Mouse (Mus musculus) kidney, embryonic 15.5 days (tissue): ENCODE measurements around the gene Agbl1. TPM values are rescaled to one million over a fixed set of nuclear protein-coding genes. Genes with fewer than 3 reads are reported as not detected.
A peak's percentile ranks its signal among the peaks of the same experiment; 100 is the strongest.

ENCODE experiments used
- ATAC-seq: fragments of 200-750 bp; cut with Nextera tagmentation; replicated peaks from 2 replicates; pipeline ENCODE4 v1.8.0; 2017; ENCODE audit warnings: moderate TSS enrichment; ENCODE audit not compliant: low FRiP score
- H3K27ac ChIP-seq: fragments of 300-500 bp; sonication (generic); 2 replicates; pipeline ENCODE4 v1.5.1; 2015; ENCODE audit warnings: mild to moderate bottlenecking, inconsistent platforms
- H3K27me3 ChIP-seq: fragments of 300-500 bp; sonication (generic); 2 replicates; pipeline ENCODE4 v1.6.1; 2015; ENCODE audit warnings: inconsistent platforms
- H3K36me3 ChIP-seq: fragments of 300-500 bp; sonication (generic); 2 replicates; pipeline ENCODE4 v1.6.1; 2015; ENCODE audit warnings: inconsistent platforms
- H3K4me1 ChIP-seq: fragments of 300-500 bp; sonication (generic); 2 replicates; pipeline ENCODE4 v1.6.1; 2015; ENCODE audit warnings: inconsistent platforms
- H3K4me2 ChIP-seq: fragments of 300-500 bp; sonication (generic); 2 replicates; pipeline ENCODE4 v1.6.1; 2015; ENCODE audit warnings: moderate library complexity, mild to moderate bottlenecking, inconsistent platforms
- H3K4me3 ChIP-seq: fragments of 300-500 bp; sonication (generic); replicated peaks from 2 replicates; pipeline ENCODE4 v1.5.1; 2015; ENCODE audit warnings: mild to moderate bottlenecking, inconsistent platforms
- H3K9ac ChIP-seq: fragments of 300-500 bp; sonication (generic); 2 replicates; pipeline ENCODE4 v1.6.1; 2015; ENCODE audit warnings: mild to moderate bottlenecking, inconsistent platforms
- H3K9me3 ChIP-seq: fragments of 300-500 bp; sonication (generic); replicated peaks from 2 replicates; pipeline ENCODE4 v1.6.1; 2016; ENCODE audit warnings: inconsistent platforms
- WGBS: fragments of 180-500 bp; shearing (Covaris S2); methylation state at CpG from one replicate; pipeline ENCODE4 v1.1.7; 2015; ENCODE audit warnings: mixed read lengths; 5-methylcytosine and 5-hydroxymethylcytosine counted together
- polyA plus RNA-seq: library from polyadenylated mRNA; unstranded; fragments of >200 nt; fragmentation: Nextera tagmentation; extraction: Ambion mirVana; gene quantifications from 2 replicates; pipeline ENCODE4 v1.2.1, GENCODE M21; 2015

Gene Agbl1
- polyA plus RNA-seq, 1 experiment from 2014 or later, result 0.09 TPM

DNA sequence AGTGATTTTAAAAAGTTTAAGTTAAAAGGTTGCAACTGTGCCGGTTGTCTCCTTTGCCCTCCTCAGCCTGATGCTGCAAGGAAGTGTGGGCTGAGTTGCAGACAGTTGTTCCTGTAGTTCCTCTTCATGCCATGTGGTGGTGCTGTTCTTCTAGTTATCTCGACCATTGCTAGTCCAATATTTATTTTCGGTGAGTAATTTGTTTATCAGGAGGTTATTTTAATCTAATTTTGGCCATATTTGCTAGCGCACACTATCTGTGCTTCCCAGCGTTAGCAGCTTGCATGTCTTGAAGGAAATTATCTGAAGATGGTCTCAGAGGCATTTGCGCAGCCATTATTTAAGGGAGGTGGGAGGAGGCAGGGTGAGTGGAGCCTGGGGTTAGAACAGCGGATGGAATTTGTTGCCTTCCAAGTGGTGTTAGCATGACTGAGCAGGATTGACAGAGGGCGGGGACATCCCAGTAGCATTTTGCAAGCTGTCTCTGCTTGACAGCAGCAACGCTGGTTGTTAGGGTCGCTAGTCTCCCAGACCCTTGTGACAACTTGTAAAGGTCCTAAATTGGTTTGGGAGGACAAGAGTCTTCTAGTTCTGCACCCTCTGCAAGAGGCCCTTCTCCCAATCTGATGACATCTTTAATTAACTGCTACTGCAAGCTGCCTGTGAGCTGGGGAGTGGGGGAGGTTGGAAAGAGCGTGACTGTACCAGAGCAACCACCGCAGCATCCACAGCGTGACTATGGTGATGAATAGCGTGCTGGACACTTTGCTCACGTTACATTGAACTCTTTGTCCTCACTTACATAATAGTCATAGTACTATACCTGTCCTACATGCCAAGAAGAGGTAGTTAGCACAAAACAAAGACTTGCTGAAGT is 163.5 kb downstream of the Agbl1 start:
- H3K27me3 ChIP-seq, result no peaks in the 10 kb centered on the region
- 8% methylated on average over 15 of the region's 15 CpGs for WGBS
- ATAC-seq, result peak; percentile 88
- H3K36me3 ChIP-seq, result no peaks in the 10 kb centered on the region
- peak overlapping the region; percentile 70 for H3K4me2 ChIP-seq
- no peaks in the 10 kb centered on the region for H3K9me3 ChIP-seq
- H3K4me1 ChIP-seq, result peaks cover 12% of the 10 kb centered on the region
- peak overlapping the region; percentile 40 for H3K4me3 ChIP-seq
- no peak overlapping the region for H3K9ac ChIP-seq
- no peak overlapping the region for H3K27ac ChIP-seq

DNA sequence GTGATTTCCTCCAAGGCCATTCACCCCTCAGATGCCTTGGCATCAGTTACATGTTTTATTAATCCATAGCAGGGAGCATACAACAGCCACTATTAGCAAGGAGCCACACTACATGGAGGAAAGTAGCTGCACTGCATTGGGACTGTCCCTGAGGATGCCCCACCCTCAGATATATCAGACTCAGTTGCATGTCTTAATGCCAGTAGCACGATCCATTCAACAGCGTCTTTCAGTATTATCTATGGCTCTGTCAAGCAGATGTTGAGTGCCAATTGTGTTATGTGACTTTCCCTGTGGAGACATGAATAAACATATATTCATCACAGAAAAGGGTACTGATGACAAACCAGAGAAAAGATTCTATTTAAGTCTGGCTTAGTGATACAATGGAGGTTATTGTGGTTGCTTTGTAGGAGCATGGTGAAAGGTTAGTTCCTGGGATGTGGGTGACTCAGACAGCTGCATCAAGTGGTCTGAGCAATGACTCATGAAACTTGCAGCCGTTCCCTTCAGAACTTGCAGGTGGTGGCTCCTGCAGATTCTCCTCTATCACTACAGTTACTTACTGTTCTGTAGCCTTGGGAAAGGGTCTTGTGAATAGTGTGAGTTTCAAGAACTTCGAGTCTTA is 178.4 kb downstream of the Agbl1 start:
- 80% methylated on average over 4 of the region's 4 CpGs for WGBS

DNA sequence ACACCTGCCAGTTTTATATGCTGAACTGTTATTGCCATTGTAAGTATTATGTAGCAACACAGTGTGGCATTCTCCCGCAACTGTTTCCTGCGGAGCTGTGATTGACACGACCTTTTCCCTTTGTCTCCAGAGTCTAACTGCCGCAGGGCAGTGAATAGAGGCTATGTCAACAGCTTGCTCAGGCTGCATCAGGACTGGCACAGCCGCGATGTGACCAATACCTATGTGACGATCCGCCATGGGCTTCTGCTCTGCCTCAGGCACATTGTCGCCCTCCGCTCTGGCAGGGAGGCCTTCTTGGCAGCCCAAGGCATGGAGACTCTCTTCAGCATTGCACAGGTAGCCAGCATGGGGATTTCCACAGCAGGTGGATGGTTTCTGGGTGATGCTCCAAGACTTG is 179.3 kb downstream of the Agbl1 start:
- Histone ChIP-seq H3K27ac (no peak overlapping the region), H3K4me3 (no peak overlapping the region), H3K27me3 (no peaks in the 10 kb centered on the region), H3K4me1 (no peaks in the 10 kb centered on the region), H3K36me3 (no peaks in the 10 kb centered on the region), H3K4me2 (no peak overlapping the region), H3K9me3 (no peaks in the 10 kb centered on the region), H3K9ac (no peak overlapping the region)
- no peak for ATAC-seq
- 84% methylated on average over 10 of the region's 10 CpGs for WGBS

More for the DNA sequence above, 178.4 kb downstream of the Agbl1 start:
- no peak overlapping the region for H3K27ac ChIP-seq
- no peak for ATAC-seq
- H3K4me2 ChIP-seq, result no peak overlapping the region
- H3K27me3 ChIP-seq, result no peaks in the 10 kb centered on the region
- no peak overlapping the region for H3K4me3 ChIP-seq
- H3K9ac ChIP-seq, result no peak overlapping the region
- no peaks in the 10 kb centered on the region for H3K36me3 ChIP-seq
- H3K4me1 ChIP-seq, result no peaks in the 10 kb centered on the region
- no peaks in the 10 kb centered on the region for H3K9me3 ChIP-seq

DNA sequence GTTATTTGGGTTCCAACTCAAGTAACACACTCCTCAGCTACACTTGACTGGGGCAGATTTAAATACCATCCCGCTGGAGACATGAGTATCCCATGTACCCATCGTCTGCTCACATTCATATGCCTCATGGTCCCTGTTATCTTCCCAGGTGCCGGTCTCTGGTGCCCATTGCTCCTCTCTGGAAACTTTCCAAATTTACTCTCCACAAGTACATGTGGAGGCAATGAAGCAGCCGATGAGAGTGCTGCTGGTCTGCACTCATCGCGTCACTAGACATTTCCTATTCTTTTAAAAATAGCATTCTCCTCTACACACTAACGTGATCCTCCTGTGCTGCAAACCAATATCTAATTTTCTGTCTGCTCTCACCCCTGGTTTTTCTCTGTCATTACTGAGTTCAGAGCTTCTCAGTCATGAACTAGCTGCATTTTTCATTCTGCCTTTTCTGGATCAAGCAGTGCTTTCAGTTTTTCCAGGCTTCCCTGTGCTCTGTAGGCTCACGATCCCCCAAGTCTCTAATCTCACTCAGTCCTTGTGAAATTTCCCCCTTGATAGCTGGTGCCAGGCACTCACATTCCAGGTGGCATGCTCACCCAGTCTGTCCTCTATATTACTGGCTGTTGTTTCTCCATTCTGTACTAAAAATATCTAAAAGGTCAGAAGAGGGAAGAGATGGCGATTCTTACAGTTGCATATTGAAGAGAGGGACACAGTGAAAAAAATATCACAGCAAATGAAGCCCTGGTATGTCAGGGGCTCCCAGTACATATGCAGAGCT is 180.9 kb downstream of the Agbl1 start:
- no peaks in the 10 kb centered on the region for H3K27me3 ChIP-seq
- no peaks in the 10 kb centered on the region for H3K4me1 ChIP-seq
- H3K9ac ChIP-seq, result no peak overlapping the region
- no peaks in the 10 kb centered on the region for H3K36me3 ChIP-seq
- no peak for ATAC-seq
- no peak overlapping the region for H3K4me2 ChIP-seq
- no peaks in the 10 kb centered on the region for H3K9me3 ChIP-seq
- H3K4me3 ChIP-seq, result no peak overlapping the region
- 78% methylated on average over 9 of the region's 9 CpGs for WGBS
- no peak overlapping the region for H3K27ac ChIP-seq

DNA sequence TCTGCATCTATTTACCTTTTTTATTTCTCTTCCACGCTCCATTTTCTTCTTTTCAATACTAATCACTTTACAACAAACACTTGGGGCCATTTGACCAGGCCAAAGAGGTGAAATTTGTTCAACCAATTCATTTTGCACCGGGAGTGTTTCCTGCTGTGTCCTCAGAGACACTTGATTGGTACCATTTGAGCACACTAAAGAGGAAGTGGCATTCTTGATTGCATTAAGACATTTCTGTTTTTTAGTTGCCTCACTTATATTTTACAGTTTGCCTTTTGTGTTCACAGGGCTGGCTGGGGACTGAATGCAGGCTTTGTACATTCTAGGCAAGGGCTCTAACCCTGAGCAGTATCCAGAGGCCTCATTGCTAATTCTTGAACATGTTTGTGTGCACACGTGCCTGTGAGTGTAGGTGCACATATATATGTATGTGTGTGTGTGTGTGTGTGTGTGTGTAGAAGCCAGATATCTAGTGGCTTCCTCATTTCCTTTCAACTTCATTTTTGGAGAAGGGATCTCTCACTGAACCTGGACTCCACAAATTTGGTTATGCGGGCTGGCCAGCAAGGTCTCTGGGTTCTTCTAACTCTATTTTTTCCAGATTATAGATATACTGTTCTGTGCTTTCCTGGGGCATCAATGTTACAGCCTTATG is 182.4 kb downstream of the Agbl1 start:
- ATAC-seq, result no peak
- no peaks in the 10 kb centered on the region for H3K4me1 ChIP-seq
- H3K27ac ChIP-seq, result no peak overlapping the region
- H3K4me2 ChIP-seq, result no peak overlapping the region
- H3K9me3 ChIP-seq, result no peaks in the 10 kb centered on the region
- no peaks in the 10 kb centered on the region for H3K36me3 ChIP-seq
- WGBS, result 68% methylated on average over 4 of the region's 4 CpGs
- H3K27me3 ChIP-seq, result no peaks in the 10 kb centered on the region
- no peak overlapping the region for H3K4me3 ChIP-seq
- no peak overlapping the region for H3K9ac ChIP-seq

DNA sequence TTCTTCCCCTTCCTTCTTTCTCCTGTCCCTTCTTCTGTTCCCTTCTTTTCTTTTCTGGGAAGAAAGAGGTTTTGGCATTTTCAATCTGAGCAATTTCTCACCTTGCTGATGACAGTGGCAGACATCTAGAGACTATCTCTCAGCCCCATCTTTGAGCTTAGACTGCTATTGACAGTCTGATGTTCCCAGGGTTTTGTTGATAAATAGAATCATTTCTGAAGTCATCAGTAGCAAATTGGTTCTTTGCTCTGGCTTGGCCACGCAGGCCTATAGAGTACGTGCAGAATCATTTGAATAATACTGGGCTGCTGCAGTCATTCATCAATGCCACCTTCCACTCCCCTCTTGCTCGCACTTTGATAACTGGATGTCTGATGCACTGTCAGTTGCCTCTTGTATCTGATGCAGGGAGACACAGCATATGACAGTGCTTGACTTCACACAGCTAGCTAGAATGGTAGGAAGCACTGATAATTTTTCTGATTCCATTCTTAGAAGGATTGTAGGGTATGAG is 186.5 kb downstream of the Agbl1 start:
- WGBS, result 73% methylated on average over 3 of the region's 3 CpGs
- ATAC-seq, result no peak
- no peaks in the 10 kb centered on the region for H3K4me1 ChIP-seq

DNA sequence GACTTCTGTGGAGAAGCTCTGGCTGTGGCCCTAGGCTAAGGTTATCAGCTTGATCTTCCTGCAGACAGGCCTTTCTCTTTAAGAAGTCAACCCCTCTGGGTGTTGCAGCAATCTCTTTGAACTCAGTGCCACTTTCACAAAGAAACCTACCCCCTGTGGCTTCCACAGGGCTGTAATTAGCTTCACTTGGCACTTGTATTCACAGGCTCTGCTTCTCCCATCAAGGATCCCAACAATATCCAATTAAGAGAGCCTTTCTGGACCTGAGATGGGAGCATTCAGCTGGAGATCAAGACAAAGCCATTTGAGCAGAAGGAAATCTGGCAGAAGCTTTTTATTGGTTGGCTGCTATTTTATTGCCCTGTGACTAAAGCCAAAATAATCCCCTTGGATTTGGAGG is 208.9 kb downstream of the Agbl1 start:
- Histone ChIP-seq H3K4me1 (no peaks in the 10 kb centered on the region), H3K9me3 (no peaks in the 10 kb centered on the region), H3K27ac (no peak overlapping the region), H3K4me2 (no peak overlapping the region), H3K36me3 (no peaks in the 10 kb centered on the region), H3K4me3 (no peak overlapping the region), H3K9ac (no peak overlapping the region), H3K27me3 (no peaks in the 10 kb centered on the region)
- no peak for ATAC-seq

More for the DNA sequence above, 186.5 kb downstream of the Agbl1 start:
- Histone ChIP-seq H3K27ac (no peak overlapping the region), H3K36me3 (no peaks in the 10 kb centered on the region), H3K9ac (no peak overlapping the region), H3K4me2 (no peak overlapping the region), H3K27me3 (no peaks in the 10 kb centered on the region), H3K9me3 (no peaks in the 10 kb centered on the region), H3K4me3 (no peak overlapping the region)

DNA sequence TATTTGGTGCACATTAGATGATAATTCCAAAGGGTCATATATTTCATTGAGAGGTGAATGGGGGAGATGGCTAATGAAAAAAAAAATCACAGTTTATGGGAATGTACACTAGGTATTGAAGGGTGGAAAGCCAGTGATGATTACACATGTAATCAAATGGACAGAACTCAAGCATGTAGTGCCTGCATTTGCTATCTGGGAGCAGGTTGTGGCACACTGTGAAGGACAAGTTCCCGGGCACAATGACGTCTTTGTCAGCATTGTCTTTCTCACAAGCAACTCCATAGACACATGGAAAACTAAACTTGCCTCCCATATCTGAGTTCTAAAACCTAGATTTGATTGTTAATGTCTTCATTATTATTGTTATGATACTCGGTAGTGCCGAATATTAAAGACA is 209.3 kb downstream of the Agbl1 start:
- no peak overlapping the region for H3K27ac ChIP-seq
- H3K4me2 ChIP-seq, result no peak overlapping the region
- 81% methylated on average over 4 of the region's 4 CpGs for WGBS
- H3K9ac ChIP-seq, result no peak overlapping the region
- no peak overlapping the region for H3K4me3 ChIP-seq
- ATAC-seq, result no peak
- H3K4me1 ChIP-seq, result no peaks in the 10 kb centered on the region
- no peaks in the 10 kb centered on the region for H3K36me3 ChIP-seq
- H3K9me3 ChIP-seq, result no peaks in the 10 kb centered on the region
- no peaks in the 10 kb centered on the region for H3K27me3 ChIP-seq

DNA sequence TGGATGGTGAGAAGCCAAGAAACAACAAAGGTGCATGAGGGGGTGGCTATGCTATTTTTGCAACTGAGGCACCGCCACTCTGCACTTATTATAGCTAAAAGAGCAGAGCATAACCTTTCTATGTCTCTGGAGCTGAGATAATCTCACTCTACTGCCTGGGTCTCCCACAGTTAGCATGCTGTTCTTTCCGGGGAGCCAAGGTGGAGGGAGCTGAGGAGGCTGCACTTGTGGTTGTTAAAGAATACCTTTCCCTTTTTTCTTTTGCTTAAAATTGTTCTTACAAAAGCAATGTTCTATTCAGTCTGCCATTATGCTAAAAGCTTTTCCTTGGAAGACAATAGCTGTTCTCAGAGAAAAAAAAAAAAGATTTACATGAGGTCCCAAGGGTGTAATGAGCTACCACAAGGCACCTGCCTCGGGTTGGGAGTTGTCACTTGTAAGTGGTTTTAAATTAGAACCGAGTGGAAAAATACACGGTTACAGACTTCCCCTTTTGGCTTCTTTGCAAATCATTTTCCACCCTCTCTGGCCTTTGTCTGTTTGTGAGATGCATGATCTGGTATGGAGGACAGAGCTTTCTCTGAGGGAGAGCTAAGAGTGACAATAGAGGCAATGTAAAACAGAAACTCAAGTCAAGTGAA is 232.8 kb downstream of the Agbl1 start:
- H3K27me3 ChIP-seq, result no peaks in the 10 kb centered on the region
- no peak overlapping the region for H3K9ac ChIP-seq
- no peaks in the 10 kb centered on the region for H3K36me3 ChIP-seq
- no peaks in the 10 kb centered on the region for H3K9me3 ChIP-seq
- H3K4me3 ChIP-seq, result no peak overlapping the region
- WGBS, result 54% methylated on average over 5 of the region's 5 CpGs
- no peak for ATAC-seq
- H3K4me1 ChIP-seq, result no peaks in the 10 kb centered on the region
- no peak overlapping the region for H3K4me2 ChIP-seq
- H3K27ac ChIP-seq, result no peak overlapping the region

DNA sequence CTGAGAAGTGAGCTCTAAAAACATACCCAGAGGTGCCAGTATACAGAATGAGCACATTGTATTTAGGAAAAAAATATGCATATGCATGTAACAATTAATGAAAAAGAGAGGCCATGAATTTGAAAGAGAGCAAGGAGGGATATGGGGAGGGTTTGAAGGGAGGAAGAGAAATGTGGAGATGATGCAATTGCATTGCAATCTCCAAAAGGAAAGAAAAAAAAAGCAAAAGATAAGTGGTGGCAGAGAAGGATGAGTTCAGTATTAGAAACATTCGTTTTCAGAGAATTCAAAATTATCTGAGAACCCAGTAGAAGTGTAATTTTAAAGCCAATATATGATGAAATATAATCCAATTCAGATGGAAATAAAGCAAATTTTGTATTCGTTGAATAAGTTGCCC is 236.7 kb downstream of the Agbl1 start:
- Histone ChIP-seq H3K36me3 (no peaks in the 10 kb centered on the region), H3K9me3 (no peaks in the 10 kb centered on the region)
- WGBS, result 73% methylated on average over 2 of the region's 2 CpGs

DNA sequence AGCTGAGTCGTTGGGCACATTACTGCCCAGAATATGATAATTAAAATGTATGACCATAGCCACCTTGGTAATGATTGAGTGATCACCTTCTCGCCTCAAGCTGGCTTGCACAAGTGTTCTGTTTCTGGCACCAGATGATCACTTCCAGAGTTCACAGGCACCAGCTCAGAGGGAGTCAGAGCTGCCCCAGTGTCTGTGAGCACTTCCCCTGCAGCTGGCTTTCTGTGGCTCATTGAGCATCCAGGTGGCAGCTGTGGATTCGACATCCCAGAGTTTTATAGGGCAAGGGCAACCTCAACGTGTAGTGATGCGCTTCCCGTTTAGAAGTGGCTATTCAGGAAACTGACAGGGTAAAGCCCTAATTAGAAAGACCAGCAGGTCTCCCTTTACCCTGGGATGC is 244.5 kb downstream of the Agbl1 start:
- Histone ChIP-seq H3K9ac (no peak overlapping the region), H3K27ac (0 out of 2 replicates have a peak overlapping the region, but pooled peaks have one; percentile 13), H3K4me2 (no peak overlapping the region), H3K9me3 (no peaks in the 10 kb centered on the region), H3K4me3 (no peak overlapping the region), H3K27me3 (no peaks in the 10 kb centered on the region), H3K4me1 (0 out of 2 replicates have a peak, but pooled peaks cover 4% of the 10 kb centered on the region), H3K36me3 (no peaks in the 10 kb centered on the region)
- ATAC-seq, result peak; percentile 74
- WGBS, result 25% methylated on average over 6 of the region's 6 CpGs

More for the DNA sequence above, 236.7 kb downstream of the Agbl1 start:
- Histone ChIP-seq H3K4me2 (no peak overlapping the region), H3K4me1 (no peaks in the 10 kb centered on the region), H3K9ac (no peak overlapping the region), H3K27ac (no peak overlapping the region), H3K27me3 (no peaks in the 10 kb centered on the region), H3K4me3 (no peak overlapping the region)
- ATAC-seq, result no peak
